Mouse (Mus musculus) liver, embryonic 15.5 days (tissue): ENCODE data around the gene Sgms1. TPM values are rescaled to one million over a fixed set of nuclear protein-coding genes. Genes with fewer than 3 reads are reported as not detected.
"Not testable (repeated sequence)": the region's sequence is repeated elsewhere in the genome, so short reads cannot be mapped to it uniquely, and the experiment has no call there.

Experiments
- ATAC-seq: fragments of 200-750 bp; cut with Nextera tagmentation; 2 replicates; pipeline ENCODE4 v1.8.0; 2017; ENCODE audit warnings: moderate number of reproducible peaks, mild to moderate bottlenecking, moderate library complexity; ENCODE audit not compliant: insufficient read depth
- H3K27ac ChIP-seq: fragments of 300-500 bp; sonication (generic); replicated peaks from 2 replicates; pipeline ENCODE4 v1.5.1; 2015; ENCODE audit warnings: mild to moderate bottlenecking, inconsistent platforms
- H3K27me3 ChIP-seq: fragments of 300-500 bp; sonication (generic); 2 replicates; pipeline ENCODE4 v1.6.1; 2015; ENCODE audit warnings: mild to moderate bottlenecking, inconsistent platforms
- H3K36me3 ChIP-seq: fragments of 300-500 bp; sonication (generic); replicated peaks from 2 replicates; pipeline ENCODE4 v1.6.1; 2015; ENCODE audit warnings: moderate library complexity, mild to moderate bottlenecking, inconsistent platforms
- H3K4me1 ChIP-seq: fragments of 300-500 bp; sonication (generic); replicated peaks from 2 replicates; pipeline ENCODE4 v1.6.1; 2015; ENCODE audit warnings: inconsistent platforms
- H3K4me2 ChIP-seq: fragments of 300-500 bp; sonication (generic); 2 replicates; pipeline ENCODE4 v1.6.1; 2015; ENCODE audit warnings: moderate library complexity, mild to moderate bottlenecking, inconsistent platforms
- H3K4me3 ChIP-seq: fragments of 300-500 bp; sonication (generic); replicated peaks from 2 replicates; pipeline ENCODE4 v1.5.1; 2015; ENCODE audit warnings: mild to moderate bottlenecking, inconsistent platforms
- H3K9ac ChIP-seq: fragments of 300-500 bp; sonication (generic); 2 replicates; pipeline ENCODE4 v1.6.1; 2015; ENCODE audit warnings: moderate library complexity, mild to moderate bottlenecking, inconsistent platforms
- H3K9me3 ChIP-seq: fragments of 300-500 bp; sonication (generic); replicated peaks from 2 replicates; pipeline ENCODE4 v1.6.1; 2016; ENCODE audit warnings: inconsistent platforms
- WGBS: fragments of 180-500 bp; shearing (Covaris S2); methylation state at CpG from one replicate; pipeline ENCODE4 v1.1.7; 2015; ENCODE audit warnings: mixed read lengths; ENCODE audit not compliant: insufficient replicate concordance; 5-methylcytosine and 5-hydroxymethylcytosine counted together
- polyA plus RNA-seq: library from polyadenylated mRNA; unstranded; fragments of >200 nt; fragmentation: Nextera tagmentation; extraction: Ambion mirVana; gene quantifications from 2 replicates; pipeline ENCODE4 v1.2.1, GENCODE M21; 2015

Gene Sgms1
- polyA plus RNA-seq, 1 experiment from 2014 or later: 24.8 TPM

DNA sequence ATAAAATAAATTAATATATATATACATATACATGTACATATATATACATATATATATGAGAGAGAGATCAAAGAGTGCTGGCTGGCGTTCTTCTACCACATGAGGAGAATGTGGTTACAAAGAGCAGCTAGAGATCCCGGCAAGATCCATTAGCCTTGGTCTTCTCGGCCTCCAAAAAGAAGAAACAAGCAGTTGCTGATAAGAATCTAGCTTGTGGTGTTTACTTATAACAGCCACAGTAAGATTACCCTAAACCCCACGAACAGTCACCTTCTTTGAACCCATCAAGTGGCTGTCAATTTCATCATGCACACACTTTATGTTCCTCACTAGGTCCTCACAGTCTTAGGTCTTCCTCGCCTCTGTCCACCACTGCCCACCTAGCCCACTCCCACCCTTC lies 240.8 kb downstream of the Sgms1 start:
- Histone ChIP-seq H3K9me3 (no peaks in the 10 kb centered on the region), H3K4me1 (no peaks in the 10 kb centered on the region), H3K9ac (no peak overlapping the region), H3K27me3 (no peaks in the 10 kb centered on the region), H3K36me3 (peaks cover 12% of the 10 kb centered on the region; the same call in 1 of the 2 replicates), H3K4me2 (no peak overlapping the region), H3K27ac (no peak overlapping the region), H3K4me3 (no peak overlapping the region)
- no peak for ATAC-seq
- WGBS: 39% methylated on average over 5 of the region's 5 CpGs

DNA sequence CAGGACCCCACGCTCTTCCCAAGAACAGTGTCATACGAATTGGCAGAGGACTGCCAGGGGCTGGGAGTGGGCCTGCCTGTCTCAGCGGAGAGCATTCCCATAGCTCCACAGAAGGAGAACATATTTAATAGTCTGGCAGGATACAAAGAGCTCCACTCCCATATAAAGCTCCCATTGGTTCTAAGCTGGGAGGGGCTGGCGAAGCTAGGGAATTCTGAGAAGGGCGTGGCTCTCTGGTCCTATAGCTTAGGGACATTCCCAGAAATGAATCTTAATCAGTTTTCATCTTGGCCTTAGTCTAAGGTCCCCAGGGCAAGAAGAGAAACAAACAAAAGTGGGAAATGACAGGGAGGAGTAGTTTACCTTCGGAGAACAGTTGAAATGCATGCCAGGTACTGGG lies 247.1 kb downstream of the Sgms1 start:
- Histone ChIP-seq H3K27me3 (no peaks in the 10 kb centered on the region), H3K4me1 (peaks cover 21% of the 10 kb centered on the region), H3K4me2 (no peak overlapping the region), H3K27ac (no peak overlapping the region), H3K9ac (no peak overlapping the region), H3K9me3 (no peaks in the 10 kb centered on the region), H3K36me3 (peaks cover 35% of the 10 kb centered on the region), H3K4me3 (no peak overlapping the region)
- ATAC-seq: no peak
- WGBS: 82% methylated on average over 6 of the region's 6 CpGs

DNA sequence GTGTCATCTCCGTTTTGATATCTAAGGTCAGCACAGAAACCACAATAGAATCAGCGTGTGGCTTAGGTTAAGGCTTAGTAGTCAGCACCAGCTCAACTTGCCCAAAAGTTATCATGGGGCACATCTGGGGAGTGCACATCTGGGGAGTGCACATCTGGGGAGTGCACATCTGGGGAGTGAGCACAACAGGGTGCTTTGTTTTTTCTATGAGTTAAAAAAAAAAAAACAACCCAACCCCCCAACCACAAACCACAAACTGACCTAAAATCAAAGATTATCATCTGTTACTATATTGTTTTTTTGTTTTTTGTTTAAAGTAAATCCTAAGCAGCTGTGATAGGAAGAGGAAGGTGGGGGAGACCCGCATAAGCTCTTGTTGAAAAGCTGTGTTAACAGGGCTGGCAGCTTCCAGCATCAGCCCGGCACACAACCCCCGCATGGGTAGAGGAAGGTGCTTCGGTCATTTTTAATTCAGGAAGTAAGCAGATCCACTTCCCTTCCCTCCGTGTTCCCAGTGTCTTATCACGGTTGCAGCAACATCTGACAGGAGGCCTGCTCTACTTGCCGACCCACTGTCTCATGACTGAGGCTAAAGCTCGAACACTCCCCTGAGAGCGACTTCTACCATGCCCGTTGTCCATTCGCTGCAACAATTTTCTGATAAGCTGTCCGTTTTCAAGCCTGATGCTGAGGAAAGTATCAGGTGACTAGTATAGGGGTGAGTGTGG lies 251.0 kb downstream of the Sgms1 start:
- Histone ChIP-seq H3K36me3 (peaks cover 49% of the 10 kb centered on the region), H3K4me1 (peaks cover 21% of the 10 kb centered on the region), H3K27ac (no peak overlapping the region), H3K27me3 (no peaks in the 10 kb centered on the region), H3K9me3 (no peaks in the 10 kb centered on the region), H3K9ac (no peak overlapping the region), H3K4me2 (0 out of 2 replicates have a peak overlapping the region, but pooled peaks have one; percentile 16), H3K4me3 (no peak overlapping the region)
- WGBS: 20% methylated on average over 14 of the region's 14 CpGs
- peak; percentile 52 for ATAC-seq

- peaks cover 50% of the 10 kb centered on the region for H3K36me3 ChIP-seq
- WGBS: 50% methylated on average over 5 of the region's 5 CpGs
- no peak overlapping the region for H3K27ac ChIP-seq
- no peak for ATAC-seq
- peaks cover 21% of the 10 kb centered on the region for H3K4me1 ChIP-seq
- H3K9me3 ChIP-seq: no peaks in the 10 kb centered on the region
- no peak overlapping the region for H3K4me2 ChIP-seq
- no peak overlapping the region for H3K4me3 ChIP-seq
- H3K27me3 ChIP-seq: no peaks in the 10 kb centered on the region
- no peak overlapping the region for H3K9ac ChIP-seq
Measured at GRCm38 (mm10) chr19:32137904-32138303, 251.6 kb downstream of the Sgms1 start.

- no peak overlapping the region for H3K4me2 ChIP-seq
- H3K36me3 ChIP-seq: peaks cover 44% of the 10 kb centered on the region
- no peaks in the 10 kb centered on the region for H3K9me3 ChIP-seq
- H3K27ac ChIP-seq: no peak overlapping the region
- H3K4me1 ChIP-seq: peaks cover 21% of the 10 kb centered on the region
- no peak overlapping the region for H3K4me3 ChIP-seq
- no peak for ATAC-seq
- WGBS: 70% methylated on average over 4 of the region's 4 CpGs
- H3K9ac ChIP-seq: no peak overlapping the region
- no peaks in the 10 kb centered on the region for H3K27me3 ChIP-seq
Measured at GRCm38 (mm10) chr19:32136888-32137625, 252.5 kb downstream of the Sgms1 start.

- H3K4me2 ChIP-seq, H3K27me3 ChIP-seq, H3K4me1 ChIP-seq, H3K4me3 ChIP-seq, H3K27ac ChIP-seq, H3K9ac ChIP-seq, H3K9me3 ChIP-seq, ATAC-seq: not testable (repeated sequence)
- WGBS: 85% methylated on average over 17 of the region's 17 CpGs
- peaks cover 47% of the 10 kb centered on the region for H3K36me3 ChIP-seq
Measured at GRCm38 (mm10) chr19:32131707-32132488, 257.6 kb downstream of the Sgms1 start.

DNA sequence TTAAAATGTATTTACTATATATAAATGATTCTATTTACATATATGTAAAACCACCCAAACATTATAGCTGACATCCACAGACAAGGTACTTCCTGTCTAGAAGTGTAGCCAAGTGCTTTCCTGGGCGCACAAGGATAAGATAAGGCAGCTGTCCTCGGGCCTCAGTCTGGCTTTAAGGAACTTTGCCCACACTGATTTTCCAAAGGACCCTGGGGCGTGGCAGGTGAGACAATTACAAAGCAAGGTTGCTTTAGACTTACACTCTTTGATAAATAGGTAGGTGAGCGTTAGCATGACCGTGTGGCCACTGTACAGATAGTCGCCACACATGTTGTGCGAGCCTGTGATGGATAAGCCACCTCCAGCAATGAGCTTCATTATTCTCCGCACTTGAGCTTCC lies 260.2 kb downstream of the Sgms1 start:
- Histone ChIP-seq H3K4me2 (no peak overlapping the region), H3K4me3 (no peak overlapping the region), H3K4me1 (no peaks in the 10 kb centered on the region), H3K27me3 (no peaks in the 10 kb centered on the region), H3K9ac (no peak overlapping the region), H3K9me3 (no peaks in the 10 kb centered on the region), H3K36me3 (peaks cover 67% of the 10 kb centered on the region), H3K27ac (no peak overlapping the region)
- 69% methylated on average over 8 of the region's 8 CpGs for WGBS
- no peak for ATAC-seq

- Histone ChIP-seq H3K4me1 (no peaks in the 10 kb centered on the region), H3K36me3 (peaks cover 68% of the 10 kb centered on the region), H3K27me3 (no peaks in the 10 kb centered on the region), H3K27ac (no peak overlapping the region), H3K4me2 (no peak overlapping the region), H3K4me3 (no peak overlapping the region), H3K9me3 (no peaks in the 10 kb centered on the region), H3K9ac (no peak overlapping the region)
- 0 out of 2 replicates have a peak, but pooled peaks have one; percentile 28 for ATAC-seq
- 66% methylated on average over 10 of the region's 10 CpGs for WGBS
Measured at GRCm38 (mm10) chr19:32127180-32127850, 262.2 kb downstream of the Sgms1 start.

DNA sequence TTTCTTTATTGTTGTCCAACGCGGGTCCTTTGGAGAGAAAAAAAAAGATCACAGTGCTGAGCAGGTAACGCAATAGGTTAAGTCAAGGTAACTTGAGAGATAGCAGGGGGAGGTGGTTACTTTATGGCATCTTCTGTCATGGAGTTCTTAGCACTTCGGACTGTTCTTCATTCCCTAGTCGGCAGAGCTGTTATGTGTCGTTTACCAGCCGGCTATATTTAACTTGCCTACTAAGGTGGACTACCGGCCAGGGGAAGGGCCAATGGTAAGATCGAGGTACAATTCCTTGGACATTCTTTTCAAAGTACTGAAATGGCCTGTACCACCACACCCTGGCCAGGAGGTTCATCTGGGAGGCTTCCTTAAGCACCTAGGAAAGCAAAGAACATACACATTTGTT lies 265.4 kb downstream of the Sgms1 start:
- no peak overlapping the region for H3K4me2 ChIP-seq
- no peaks in the 10 kb centered on the region for H3K4me1 ChIP-seq
- H3K9ac ChIP-seq: no peak overlapping the region
- H3K27ac ChIP-seq: no peak overlapping the region
- ATAC-seq: no peak
- H3K36me3 ChIP-seq: peaks cover 64% of the 10 kb centered on the region
- no peaks in the 10 kb centered on the region for H3K27me3 ChIP-seq
- H3K9me3 ChIP-seq: no peaks in the 10 kb centered on the region
- 89% methylated on average over 9 of the region's 9 CpGs for WGBS
- no peak overlapping the region for H3K4me3 ChIP-seq

DNA sequence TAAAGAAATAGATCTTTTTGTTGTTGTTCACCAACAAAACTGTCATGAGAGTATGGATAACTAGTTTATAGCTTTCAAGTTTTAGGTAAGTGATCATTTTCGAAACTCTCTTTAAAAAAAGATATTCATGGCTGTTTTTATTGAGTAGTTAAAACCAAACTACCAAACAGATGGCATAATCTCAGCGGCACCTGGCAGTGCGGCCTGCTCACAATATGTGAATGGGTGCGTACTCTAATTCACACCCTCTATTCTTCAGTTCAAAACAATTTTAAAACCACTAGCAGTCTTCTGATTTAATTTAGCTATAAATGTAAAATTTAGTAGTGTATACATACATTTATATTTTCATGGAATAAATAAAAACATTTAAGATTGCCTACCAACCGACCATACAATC lies 266.3 kb downstream of the Sgms1 start:
- no peak for ATAC-seq
- H3K36me3 ChIP-seq: peaks cover 56% of the 10 kb centered on the region
- no peaks in the 10 kb centered on the region for H3K4me1 ChIP-seq
- no peak overlapping the region for H3K9ac ChIP-seq
- H3K27me3 ChIP-seq: no peaks in the 10 kb centered on the region
- no peak overlapping the region for H3K4me3 ChIP-seq
- no peak overlapping the region for H3K27ac ChIP-seq
- no peak overlapping the region for H3K4me2 ChIP-seq
- 86% methylated on average over 5 of the region's 5 CpGs for WGBS
- no peaks in the 10 kb centered on the region for H3K9me3 ChIP-seq
